Mouse (Mus musculus): ENCODE data around the gene Anln.

DNA sequence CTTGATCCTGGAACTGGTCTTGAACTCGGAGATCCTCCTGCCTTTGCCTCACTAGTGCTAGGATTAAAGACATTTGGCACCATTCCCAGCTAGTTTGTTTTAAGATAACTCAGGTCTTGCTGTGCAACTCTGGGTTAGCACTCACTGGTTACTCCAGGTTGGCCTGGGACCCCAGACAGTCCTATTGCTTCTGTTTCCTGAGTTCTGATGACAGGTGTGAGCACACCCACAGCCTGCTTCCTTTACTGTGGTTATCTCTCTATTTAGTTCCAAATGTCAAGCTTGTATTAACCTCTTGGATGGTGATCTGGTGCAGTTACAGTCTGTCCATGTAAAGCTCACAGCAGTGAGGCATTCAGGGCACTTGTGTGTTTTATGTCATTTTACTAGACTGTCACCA, 34.5 kb upstream of the Anln start:
- TF ChIP-seq CTCF (IDR thresholded peaks at IDR 0.05; ENCODE audit: extremely low read depth, insufficient read depth, low read length) (no peak), POLR2A (IDR thresholded peaks at IDR 0.05; ENCODE audit: extremely low read depth, insufficient read depth, low read length) (no peak)
